Mouse (Mus musculus): Measurements from ENCODE around the gene Gjc1. TPM values are rescaled to one million over a fixed set of nuclear protein-coding genes. Genes with fewer than 3 reads are reported as not detected.

Gjc1 gene
- polyA plus RNA-seq, 1 experiment from 2014 or later, result 81.1 TPM

DNA sequence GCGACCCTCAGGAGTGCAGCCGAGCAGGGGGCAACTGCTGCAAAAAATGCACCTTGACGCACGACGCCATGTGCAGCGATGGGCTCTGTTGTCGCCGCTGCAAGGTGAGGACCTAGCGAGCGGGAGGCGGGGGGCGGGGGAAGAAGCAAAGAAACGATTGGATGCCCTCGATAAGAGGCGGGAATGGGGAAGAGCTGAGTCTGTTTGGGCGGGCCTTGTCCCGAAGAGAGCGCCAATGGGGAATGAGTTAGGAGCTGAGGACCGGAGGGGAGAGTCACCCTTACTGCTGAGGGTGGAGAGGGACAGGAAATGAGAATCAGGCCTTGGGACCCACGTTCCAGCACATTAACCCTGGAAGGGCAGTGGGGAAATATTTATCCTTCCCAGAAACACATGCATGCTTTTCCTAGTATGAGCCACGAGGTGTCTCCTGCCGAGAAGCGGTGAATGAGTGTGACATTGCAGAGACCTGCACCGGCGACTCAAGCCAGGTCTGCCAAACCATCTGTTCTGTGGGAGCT, 44.8 kb downstream of the Gjc1 start:
- WGBS, result 3% methylated on average over 25 of the region's 25 CpGs
- peaks cover 80% of the 10 kb centered on the region for H3K4me1 ChIP-seq
- peaks cover 41% of the 10 kb centered on the region for H3K27me3 ChIP-seq (ENCODE audit: insufficient read depth, poor library complexity, severe bottlenecking)
- peak; percentile 95 for DNase-seq (ENCODE audit: low spot score)
- no peaks in the 10 kb centered on the region for H3K9me3 ChIP-seq
- peak overlapping the region; percentile 88 for H3K27ac ChIP-seq
- H3K36me3 ChIP-seq, result peaks cover 19% of the 10 kb centered on the region
- H3K4me3 ChIP-seq, result peak overlapping the region; percentile 72

DNA sequence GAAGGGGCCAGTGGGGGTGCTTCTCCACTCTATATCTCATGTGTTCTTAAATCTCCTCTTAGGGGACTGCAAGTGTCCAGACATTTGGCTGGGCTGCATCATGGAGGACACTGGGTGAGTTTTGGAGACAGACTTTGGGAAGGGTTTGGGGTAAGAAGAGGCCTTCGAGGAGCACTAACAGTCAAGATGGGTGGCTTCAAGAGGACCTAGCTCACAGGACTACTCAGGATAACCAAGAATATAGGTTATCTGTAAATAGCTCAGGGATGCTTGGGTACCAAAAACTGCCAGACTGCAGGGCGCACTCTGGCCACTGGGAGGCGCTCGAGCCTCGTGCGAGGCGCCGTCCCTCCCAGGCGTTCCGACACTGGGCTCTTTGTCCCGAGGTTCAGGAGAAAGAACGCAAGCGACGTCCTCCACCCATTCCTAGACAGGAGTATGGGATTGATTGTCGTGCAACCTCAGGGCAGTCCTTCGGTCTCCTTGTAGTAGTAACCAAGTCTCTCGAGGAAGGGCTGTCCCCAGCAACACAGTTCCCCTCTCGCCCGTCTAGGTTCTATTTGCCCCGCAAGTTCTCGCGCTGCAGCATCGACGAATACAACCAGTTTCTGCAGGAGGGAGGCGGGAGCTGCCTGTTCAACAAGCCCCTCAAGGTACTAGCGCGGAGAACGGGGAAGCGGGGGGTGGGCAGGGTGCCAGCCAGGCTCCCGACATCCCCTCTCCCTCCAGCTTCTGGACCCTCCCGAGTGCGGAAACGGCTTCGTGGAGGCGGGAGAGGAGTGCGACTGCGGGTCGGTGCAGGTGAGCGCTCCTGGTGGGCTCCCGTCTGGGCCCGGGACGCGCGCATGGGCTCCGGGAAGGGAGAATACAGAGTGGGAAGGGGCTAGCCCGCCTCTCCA, 45.5 kb downstream of the Gjc1 start:
- H3K4me3 ChIP-seq, result peak overlapping the region; percentile 72
- H3K4me1 ChIP-seq, result peaks cover 80% of the 10 kb centered on the region
- H3K36me3 ChIP-seq, result peaks cover 19% of the 10 kb centered on the region
- WGBS, result under 1% methylated on average over 46 of the region's 46 CpGs
- no peaks in the 10 kb centered on the region for H3K9me3 ChIP-seq
- H3K27ac ChIP-seq, result peak overlapping the region; percentile 88
- peaks cover 41% of the 10 kb centered on the region for H3K27me3 ChIP-seq (ENCODE audit: insufficient read depth, poor library complexity, severe bottlenecking)
- peak; percentile 90 for DNase-seq (ENCODE audit: low spot score)

DNA sequence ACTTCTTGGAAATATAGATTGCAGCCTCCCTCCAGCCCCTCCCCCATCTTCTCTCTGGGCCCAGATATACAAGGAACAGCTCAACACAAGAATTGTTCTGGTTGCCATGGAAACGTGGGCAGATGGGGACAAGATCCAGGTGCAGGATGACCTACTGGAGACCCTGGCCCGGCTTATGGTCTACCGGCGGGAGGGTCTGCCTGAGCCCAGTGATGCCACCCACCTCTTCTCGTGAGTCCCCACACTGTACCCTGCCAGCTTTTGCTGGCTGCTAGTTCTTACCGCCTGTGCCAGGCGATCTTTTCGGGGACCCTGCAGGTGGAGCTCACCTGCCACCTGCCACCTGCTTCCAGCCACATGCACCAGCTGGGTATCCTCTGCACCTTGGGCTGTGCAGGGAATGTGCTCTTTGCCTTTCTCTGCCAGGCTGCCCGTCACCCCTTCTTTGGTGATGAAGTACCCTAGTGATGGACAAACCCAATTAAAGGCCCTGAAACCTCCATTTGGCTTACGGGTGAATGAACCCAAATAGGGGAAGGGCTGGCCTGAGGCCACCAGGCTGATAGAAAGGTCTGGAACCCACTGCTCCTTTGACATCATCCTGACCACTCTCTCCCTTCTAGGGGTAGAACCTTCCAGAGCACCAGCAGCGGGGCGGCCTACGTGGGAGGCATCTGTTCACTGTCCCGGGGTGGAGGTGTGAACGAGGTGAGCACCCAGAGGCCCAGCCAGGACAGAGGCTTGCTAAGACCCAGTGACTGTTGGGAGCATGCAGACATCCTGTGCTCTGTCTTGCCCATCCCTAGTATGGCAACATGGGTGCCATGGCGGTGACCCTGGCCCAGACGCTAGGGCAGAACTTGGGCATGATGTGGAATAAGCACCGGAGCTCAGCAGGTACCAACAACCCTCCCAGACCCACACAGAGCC, 46.5 kb downstream of the Gjc1 start:
- Histone ChIP-seq H3K4me1 (peaks cover 72% of the 10 kb centered on the region), H3K9me3 (no peaks in the 10 kb centered on the region), H3K36me3 (peaks cover 19% of the 10 kb centered on the region), H3K27ac (no peak overlapping the region), H3K4me3 (no peak overlapping the region), H3K27me3 (ENCODE audit: insufficient read depth, poor library complexity, severe bottlenecking) (peaks cover 41% of the 10 kb centered on the region)
- no peak for DNase-seq (ENCODE audit: low spot score)
- 65% methylated on average over 18 of the region's 18 CpGs for WGBS

DNA sequence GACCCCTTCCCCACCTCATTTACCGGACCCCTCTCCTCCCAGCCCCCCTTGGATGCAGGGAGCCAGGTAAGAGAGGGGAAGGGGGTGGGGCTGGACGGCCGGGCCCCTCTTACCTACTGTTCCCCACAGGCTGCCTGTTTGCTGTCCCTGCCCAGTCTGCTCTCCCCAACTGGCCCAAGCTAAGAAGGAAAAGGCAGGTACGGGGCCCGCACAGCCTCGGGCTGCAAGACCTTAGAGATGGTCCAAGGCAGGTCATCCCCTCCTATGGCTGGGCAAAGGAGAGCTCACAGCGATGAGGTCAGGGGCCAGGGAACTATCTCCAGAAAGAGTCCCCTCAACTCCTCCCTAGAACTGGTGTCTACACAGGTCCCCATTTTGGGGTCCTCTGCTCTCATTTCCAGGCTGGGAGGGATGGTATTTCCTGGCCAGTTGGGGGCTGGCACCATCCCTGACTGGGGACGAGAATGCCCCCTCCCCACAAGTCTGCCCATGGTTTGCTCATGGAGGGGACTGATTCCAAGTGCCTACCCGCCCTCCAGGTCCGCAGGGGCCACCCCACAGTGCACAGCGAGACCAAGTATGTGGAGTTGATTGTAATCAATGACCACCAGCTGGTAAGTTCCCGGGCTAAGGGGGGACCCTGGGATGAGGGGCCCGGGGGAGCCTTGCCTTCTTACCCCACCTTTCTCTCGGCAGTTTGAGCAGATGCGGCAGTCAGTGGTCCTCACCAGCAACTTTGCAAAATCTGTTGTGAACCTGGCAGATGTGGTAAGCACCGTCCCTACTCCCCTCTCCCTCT, 47.4 kb downstream of the Gjc1 start:
- H3K4me1 ChIP-seq, result peaks cover 72% of the 10 kb centered on the region
- WGBS, result 34% methylated on average over 16 of the region's 16 CpGs

DNA sequence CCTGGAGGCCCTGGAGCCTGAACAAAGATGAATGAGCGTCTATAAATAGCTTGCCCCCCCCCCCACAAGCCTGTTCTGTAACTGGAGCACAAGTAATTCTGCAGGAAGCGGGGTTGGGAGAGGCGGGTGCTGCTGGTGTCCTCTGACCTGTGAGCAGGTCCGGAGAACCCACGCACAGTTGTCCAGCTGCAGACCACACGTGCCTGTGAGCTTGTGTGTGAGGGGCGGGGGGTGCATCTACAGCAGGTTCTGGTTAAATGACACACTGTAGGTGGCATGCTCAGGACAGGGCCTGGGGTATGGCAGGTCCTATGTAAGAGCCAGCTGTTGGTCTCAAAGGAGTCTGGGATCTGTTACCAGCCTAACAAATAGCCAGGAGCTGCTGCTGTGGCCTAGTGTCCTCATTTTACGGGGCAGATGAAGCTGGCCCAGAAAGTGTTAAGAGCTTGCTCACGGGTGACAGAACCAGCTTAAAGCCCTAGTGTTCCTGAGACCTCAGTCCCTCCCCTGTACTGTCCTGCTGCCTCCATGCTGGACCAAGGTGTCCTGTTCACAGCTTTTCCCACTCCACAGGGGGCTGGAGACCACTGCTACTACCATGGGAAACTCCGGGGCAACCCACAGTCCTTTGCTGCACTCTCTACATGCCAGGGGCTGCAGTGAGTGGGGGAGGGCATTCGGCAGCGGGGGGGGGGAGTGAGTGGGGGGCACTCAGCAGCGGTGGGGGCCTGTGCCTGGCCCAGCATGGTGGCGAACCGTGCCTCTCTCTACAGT, 48.7 kb downstream of the Gjc1 start:
- no peak for DNase-seq (ENCODE audit: low spot score)
- Histone ChIP-seq H3K4me1 (peaks cover 78% of the 10 kb centered on the region), H3K27ac (peak overlapping the region; percentile 76), H3K27me3 (ENCODE audit: insufficient read depth, poor library complexity, severe bottlenecking) (peaks cover 35% of the 10 kb centered on the region), H3K4me3 (peak overlapping the region; percentile 16), H3K9me3 (no peaks in the 10 kb centered on the region), H3K36me3 (0 out of 2 replicates have a peak, but pooled peaks cover under 1% of the 10 kb centered on the region)
- WGBS, result 27% methylated on average over 15 of the region's 15 CpGs

More for the DNA sequence above, 47.4 kb downstream of the Gjc1 start:
- Histone ChIP-seq H3K9me3 (no peaks in the 10 kb centered on the region), H3K27ac (peak overlapping the region; percentile 76; the same call in 1 of the 2 replicates), H3K4me3 (no peak overlapping the region), H3K27me3 (ENCODE audit: insufficient read depth, poor library complexity, severe bottlenecking) (peaks cover 41% of the 10 kb centered on the region), H3K36me3 (peaks cover 13% of the 10 kb centered on the region)
- no peak for DNase-seq (ENCODE audit: low spot score)

DNA sequence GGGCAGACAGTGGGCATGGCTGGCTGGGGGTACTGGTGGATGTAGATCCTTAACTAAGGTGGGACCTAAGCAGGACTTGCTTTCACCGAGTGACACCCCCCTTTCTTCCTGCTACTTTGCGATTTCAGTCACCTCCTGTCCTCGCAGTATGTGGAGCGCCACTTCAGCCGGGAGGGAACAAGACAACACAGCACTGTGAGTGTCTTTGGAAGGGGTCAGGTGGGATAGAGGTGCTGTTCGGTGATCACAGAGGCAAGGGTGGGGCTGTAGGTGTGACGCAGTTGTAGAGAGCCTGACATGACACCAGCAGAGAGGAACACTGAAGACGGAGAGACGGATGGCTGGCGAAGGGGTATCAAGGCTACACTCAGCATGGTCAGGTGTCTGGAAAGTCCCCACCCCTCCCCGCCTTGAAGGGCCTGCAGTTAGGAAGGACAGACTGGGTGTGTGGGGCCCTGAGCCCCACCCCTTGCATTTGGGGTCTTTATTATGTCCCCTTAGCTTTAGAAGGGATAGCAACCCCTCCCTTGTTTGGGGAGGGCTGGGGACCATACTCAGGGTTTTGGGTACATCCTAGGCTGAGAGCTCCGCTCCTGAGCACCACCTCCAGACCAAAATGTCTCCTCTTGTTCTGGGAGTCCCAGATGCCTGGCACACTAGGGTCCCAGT, 49.4 kb downstream of the Gjc1 start:
- Histone ChIP-seq H3K9me3 (no peaks in the 10 kb centered on the region), H3K4me1 (peaks cover 76% of the 10 kb centered on the region), H3K4me3 (peak overlapping the region; percentile 16), H3K36me3 (no peaks in the 10 kb centered on the region), H3K27me3 (ENCODE audit: insufficient read depth, poor library complexity, severe bottlenecking) (peaks cover 31% of the 10 kb centered on the region), H3K27ac (peak overlapping the region; percentile 76)
- no peak for DNase-seq (ENCODE audit: low spot score)
- WGBS, result 68% methylated on average over 12 of the region's 12 CpGs

DNA sequence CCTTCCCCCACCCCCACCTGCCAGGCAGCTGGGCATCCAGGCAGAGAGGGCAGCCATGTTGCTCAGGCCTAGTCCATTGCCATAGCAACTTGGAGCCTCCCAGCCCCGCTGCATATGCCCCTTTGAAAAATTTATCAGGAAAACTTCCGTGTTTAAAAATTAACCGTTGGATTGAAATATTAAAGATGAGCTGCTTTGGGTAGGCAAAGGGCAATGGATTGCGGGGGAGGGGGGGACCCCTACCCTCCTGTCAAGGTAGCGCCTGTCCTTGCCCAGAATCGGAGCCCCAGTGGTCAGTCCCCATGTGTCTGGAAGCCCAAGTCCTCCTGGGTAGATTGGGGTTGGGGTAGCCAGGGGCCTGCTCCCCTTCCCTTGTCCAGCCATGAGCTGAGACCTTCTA, 50.4 kb downstream of the Gjc1 start:
- peaks cover 70% of the 10 kb centered on the region for H3K4me1 ChIP-seq
- no peak overlapping the region for H3K4me3 ChIP-seq
- no peak for DNase-seq (ENCODE audit: low spot score)

DNA sequence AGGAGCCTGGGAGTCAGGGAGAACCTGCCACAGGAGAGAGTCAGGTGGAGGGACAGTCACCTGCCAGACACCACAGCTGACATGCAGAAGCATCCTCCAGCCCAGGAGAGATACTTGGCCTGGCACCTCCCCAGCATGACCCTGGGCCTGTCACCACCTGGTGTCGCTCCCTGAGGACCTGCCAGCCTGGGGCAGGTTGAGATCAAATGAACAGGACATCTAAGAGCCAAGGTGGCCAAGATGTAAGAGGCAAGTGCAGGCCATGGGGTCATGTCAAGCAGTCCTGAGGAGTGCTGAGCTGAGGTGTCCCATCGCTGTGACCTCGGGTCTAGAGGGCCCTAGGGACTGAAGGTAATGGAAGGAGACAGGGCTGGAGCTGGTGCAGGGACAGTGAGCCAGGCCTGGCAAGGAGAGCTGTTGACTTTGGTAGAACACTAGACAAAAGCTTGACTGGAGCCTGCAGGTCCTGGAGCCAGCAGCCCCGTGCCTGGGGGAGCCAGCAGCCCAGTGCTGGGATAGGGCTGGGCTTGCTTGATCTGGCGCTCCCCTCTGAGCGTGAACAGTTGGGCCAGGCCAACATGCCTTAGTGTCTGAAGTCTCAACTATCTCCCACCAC, 52.3 kb downstream of the Gjc1 start:
- Histone ChIP-seq H3K4me1 (peaks cover 64% of the 10 kb centered on the region), H3K4me3 (no peak overlapping the region), H3K27ac (peak overlapping the region; percentile 53; the same call in 1 of the 2 replicates), H3K9me3 (no peaks in the 10 kb centered on the region), H3K36me3 (no peaks in the 10 kb centered on the region), H3K27me3 (ENCODE audit: insufficient read depth, poor library complexity, severe bottlenecking) (peaks cover 46% of the 10 kb centered on the region)
- DNase-seq (ENCODE audit: low spot score), result no peak
- WGBS, result 52% methylated on average over 6 of the region's 6 CpGs

More for the DNA sequence above, 50.4 kb downstream of the Gjc1 start:
- no peaks in the 10 kb centered on the region for H3K36me3 ChIP-seq
- WGBS, result 85% methylated on average over 6 of the region's 6 CpGs
- H3K27me3 ChIP-seq (ENCODE audit: insufficient read depth, poor library complexity, severe bottlenecking), result peaks cover 41% of the 10 kb centered on the region
- H3K9me3 ChIP-seq, result no peaks in the 10 kb centered on the region
- peak overlapping the region; percentile 76; the same call in 1 of the 2 replicates for H3K27ac ChIP-seq

DNA sequence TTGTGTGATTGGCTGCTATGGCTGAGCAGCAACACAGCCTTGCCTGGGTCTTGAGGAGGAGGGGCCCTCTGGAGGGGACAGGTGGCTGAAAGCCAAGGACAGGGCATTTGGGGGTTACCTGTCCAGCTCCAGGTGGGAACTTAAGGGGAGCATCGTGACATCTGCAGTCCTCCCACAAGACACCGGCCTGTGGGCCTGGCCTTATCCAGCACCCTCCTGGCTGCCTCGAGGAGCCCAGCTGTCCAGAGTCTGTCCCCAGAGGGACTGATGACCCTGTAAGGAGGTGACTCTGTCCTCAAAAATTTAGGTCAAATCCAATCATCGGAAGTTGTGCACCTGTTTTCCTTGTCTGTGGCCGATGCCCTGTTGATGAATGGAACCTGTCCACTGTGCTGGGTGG, 54.1 kb downstream of the Gjc1 start:
- Histone ChIP-seq H3K9me3 (no peaks in the 10 kb centered on the region), H3K36me3 (no peaks in the 10 kb centered on the region), H3K27me3 (ENCODE audit: insufficient read depth, poor library complexity, severe bottlenecking) (peaks cover 49% of the 10 kb centered on the region), H3K4me1 (peaks cover 61% of the 10 kb centered on the region), H3K4me3 (no peak overlapping the region), H3K27ac (no peak overlapping the region)
- WGBS, result 84% methylated on average over 5 of the region's 5 CpGs
- no peak for DNase-seq (ENCODE audit: low spot score)

DNA sequence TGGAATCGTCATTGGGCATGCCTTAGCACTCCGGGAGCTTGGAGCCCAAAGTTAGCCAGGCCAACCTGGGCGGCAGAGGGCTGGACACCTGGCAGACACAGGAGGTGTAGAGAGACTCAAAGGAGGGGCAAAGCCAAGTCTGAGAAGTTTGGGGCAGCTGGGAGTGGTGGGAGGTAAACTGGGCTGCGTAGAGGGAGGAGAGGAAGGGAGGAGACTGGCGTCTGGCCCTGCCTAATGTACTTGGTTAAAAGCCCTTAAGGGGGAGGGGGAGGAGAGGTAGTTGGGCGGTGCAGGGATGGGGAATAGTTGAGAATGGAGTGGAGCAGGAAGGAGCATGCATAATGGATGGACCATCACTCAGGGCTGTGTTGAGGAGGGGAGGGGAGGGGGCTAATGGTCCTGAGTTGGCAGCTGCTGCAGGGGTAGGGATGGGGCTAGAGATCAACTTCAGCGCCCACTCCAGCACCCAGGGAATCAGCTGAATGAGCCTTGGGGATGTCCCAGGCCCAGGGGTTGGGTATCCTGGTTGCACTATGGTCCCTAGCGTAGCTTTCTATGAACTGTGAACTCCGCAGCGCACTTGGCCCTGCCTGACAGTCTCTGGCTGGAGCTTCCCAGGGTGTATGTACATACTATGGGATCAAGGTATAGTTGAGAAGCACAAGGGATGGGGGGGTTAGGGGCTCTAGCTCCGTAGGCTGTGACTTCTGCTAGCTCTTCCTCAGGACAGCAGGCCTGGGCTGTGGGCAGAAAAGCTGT, 56.3 kb downstream of the Gjc1 start:
- H3K4me3 ChIP-seq, result peak overlapping the region; percentile 72; the same call in 1 of the 2 replicates
- no peak for DNase-seq (ENCODE audit: low spot score)
- WGBS, result 56% methylated on average over 11 of the region's 11 CpGs
- H3K9me3 ChIP-seq, result no peaks in the 10 kb centered on the region
- peaks cover 61% of the 10 kb centered on the region for H3K4me1 ChIP-seq
- H3K36me3 ChIP-seq, result no peaks in the 10 kb centered on the region
- H3K27ac ChIP-seq, result no peak overlapping the region
- peaks cover 69% of the 10 kb centered on the region for H3K27me3 ChIP-seq (ENCODE audit: insufficient read depth, poor library complexity, severe bottlenecking)

Measured in heart, embryonic 10.5 days (tissue).